Comparison of ENCODE assay signal across 21 mouse cellular contexts in genomic region chr6:67018365-67018764, GRCm38 (mm10). TPM values are rescaled to one million over a fixed set of nuclear protein-coding genes. Genes with fewer than 3 reads are reported as not detected.
A peak's percentile ranks its signal among the peaks of the same experiment; 100 is the strongest.
DNase-seq lines count a peak whose midpoint lies in the region; ATAC-seq and TF ChIP-seq lines count a peak whose summit lies in the region.
"Had no signal": no experiment of that assay in that cellular context is flagged by ENCODE, and none has a peak within 500 bp of the region (broad histone marks: within the 10 kb centered on the region; RNA-seq: fewer than 3 reads in every experiment).

No protein-coding gene starts in this region.

- peak overlapping the region; percentile 44; the same call in 1 of the 2 replicates for H3K27ac ChIP-seq in forebrain, embryonic 10.5 days
- no peak overlapping the region for H3K27ac ChIP-seq in forebrain, embryonic 11.5 days (ENCODE audit: low read depth, low read length)
- H3K27ac ChIP-seq in liver, embryonic 11.5 days (ENCODE audit: low read depth, low read length), result no peak overlapping the region

- H3K27me3 ChIP-seq in forebrain, embryonic 10.5 days (ENCODE audit: poor library complexity, severe bottlenecking), result no peaks in the 10 kb centered on the region
- H3K27me3 ChIP-seq in forebrain, embryonic 11.5 days (ENCODE audit: control insufficient read depth, insufficient read depth, low read length), result no peaks in the 10 kb centered on the region
- H3K27me3 ChIP-seq in myocyte (ENCODE audit: control insufficient read depth, insufficient read depth, insufficient read length), result no peaks in the 10 kb centered on the region
- H3K27me3 ChIP-seq in liver, embryonic 11.5 days (replicated peaks; ENCODE audit: control insufficient read depth, insufficient read depth, low read length), result no peaks in the 10 kb centered on the region
- H3K27me3 ChIP-seq: CH12.LX, Patski had no signal

- no peaks in the 10 kb centered on the region for H3K9me3 ChIP-seq in forebrain, embryonic 10.5 days
- H3K9me3 ChIP-seq in forebrain, embryonic 11.5 days (ENCODE audit: control insufficient read depth, low read length), result no peaks in the 10 kb centered on the region
- no peaks in the 10 kb centered on the region for H3K9me3 ChIP-seq in liver, embryonic 11.5 days (ENCODE audit: control insufficient read depth, low read length)
- H3K9me3 ChIP-seq: G1E had no signal

- no peaks in the 10 kb centered on the region for H3K79me2 ChIP-seq in myocyte (ENCODE audit: control insufficient read depth, insufficient read depth)

- intact Hi-C loops in heart, postnatal 14 days (cut with DNase I), result no loop called here

- no peak for DNase-seq in forebrain, embryonic 10.5 days (ENCODE audit: extremely low spot score, low spot score)
- DNase-seq in forebrain, embryonic 11.5 days (ENCODE audit: low spot score), result no peak
- DNase-seq in heart, adult 11 months, result peak; percentile 66
- DNase-seq in heart, postnatal 14 days, result no peak
- DNase-seq in liver, embryonic 11.5 days (ENCODE audit: low spot score), result no peak
- DNase-seq: adrenal gland, adult 2 months; adrenal gland, adult 8-10 months; adrenal gland, postnatal 10 days; adrenal gland, postnatal 14 days; adrenal gland, postnatal 25 days; adrenal gland, postnatal 36 days; B cell, adult 2 months; cerebellum, adult 11 months; cerebellum, adult 11-12 months; cerebellum, adult 18-20 months had no signal

- no peak overlapping the region for H3K9ac ChIP-seq in forebrain, embryonic 11.5 days (ENCODE audit: low read length)
- no peak overlapping the region for H3K9ac ChIP-seq in liver, embryonic 11.5 days (ENCODE audit: low read depth, low read length)

- 63% methylated on average over 4 of the region's 4 CpGs for WGBS in forebrain, embryonic 10.5 days
- WGBS in forebrain, embryonic 11.5 days, result 46% methylated on average over 4 of the region's 4 CpGs
- WGBS in liver, embryonic 11.5 days, result 78% methylated on average over 4 of the region's 4 CpGs

- peaks cover 8% of the 10 kb centered on the region; the same call in 1 of the 2 replicates for H3K4me1 ChIP-seq in forebrain, embryonic 10.5 days
- no peaks in the 10 kb centered on the region; the same call in 1 of the 2 replicates for H3K4me1 ChIP-seq in forebrain, embryonic 11.5 days (replicated peaks; ENCODE audit: control insufficient read depth, insufficient read depth, low read length)
- H3K4me1 ChIP-seq in liver, embryonic 11.5 days (replicated peaks; ENCODE audit: control insufficient read depth, insufficient read depth, low read length), result peaks cover 26% of the 10 kb centered on the region

- no peak for TF ChIP-seq POLR2A in myocyte (IDR thresholded peaks at IDR 0.05; ENCODE audit: insufficient read length, low read depth)

- H3K4me2 ChIP-seq in forebrain, embryonic 11.5 days (ENCODE audit: low read depth, low read length, severe bottlenecking), result no peak overlapping the region
- H3K4me2 ChIP-seq in myocyte (ENCODE audit: low read depth), result no peak overlapping the region
- no peak overlapping the region for H3K4me2 ChIP-seq in liver, embryonic 11.5 days

- H3ac ChIP-seq in myocyte (ENCODE audit: control insufficient read depth, insufficient read length), result no peak overlapping the region

- no peak overlapping the region for H3K4me3 ChIP-seq in forebrain, embryonic 10.5 days
- H3K4me3 ChIP-seq in forebrain, embryonic 11.5 days (ENCODE audit: low read depth, low read length), result no peak overlapping the region
- H3K4me3 ChIP-seq in myocyte, result no peak overlapping the region
- H3K4me3 ChIP-seq in liver, embryonic 11.5 days (ENCODE audit: low read depth, low read length), result no peak overlapping the region

- ATAC-seq in forebrain, embryonic 11.5 days (replicated peaks; ENCODE audit: low FRiP score), result no peak
- ATAC-seq in liver, embryonic 11.5 days (replicated peaks; ENCODE audit: low FRiP score), result no peak
- ATAC-seq: activated CD4-positive, CD25-positive, alpha-beta regulatory T cell, adult 4 months; CD4-positive, CD25-positive, alpha-beta regulatory T cell, adult 4 months; Patski had no signal

- no peaks in the 10 kb centered on the region for H3K36me3 ChIP-seq in forebrain, embryonic 10.5 days (replicated peaks)
- no peaks in the 10 kb centered on the region for H3K36me3 ChIP-seq in forebrain, embryonic 11.5 days (ENCODE audit: control insufficient read depth, insufficient read depth, low read length)
- no peaks in the 10 kb centered on the region for H3K36me3 ChIP-seq in myocyte (ENCODE audit: control insufficient read depth, insufficient read depth)
- no peaks in the 10 kb centered on the region for H3K36me3 ChIP-seq in liver, embryonic 11.5 days (ENCODE audit: control insufficient read depth, insufficient read depth, low read length)
- H3K36me3 ChIP-seq: G1E had no signal

TF ChIP-seq in myocyte, 11 proteins besides CTCF, POLR2A, EP300 and RAD21:
- TF ChIP-seq POLR2AphosphoS2 (IDR thresholded peaks at IDR 0.05; ENCODE audit: insufficient read length, low read depth), result no peak
- TF ChIP-seq MYOG (IDR thresholded peaks at IDR 0.05; ENCODE audit: control insufficient read depth in 1 of 3, insufficient read depth in 1 of 3, insufficient read length in 2 of 3, low read depth in 2 of 3), result peak in 2 of 3 experiments; percentile 31 to 88
- peak in 1 of 3 experiments; percentile 76 for TF ChIP-seq MYOD1 (IDR thresholded peaks at IDR 0.05; ENCODE audit: control insufficient read depth in 1 of 3, insufficient read length in 2 of 3, low read depth in 2 of 3)

RNA-seq across cellular contexts. Expression of gene Gadd45a, which starts 18.9 kb away (rescaled TPM):
- polyA plus RNA-seq in forebrain, embryonic 10.5 days (2016; fragmentation: Nextera tagmentation; extraction: Ambion mirVana), result 21.6 and 22.9 TPM in 2 replicates
- polyA plus RNA-seq in forebrain, embryonic 11.5 days (2014; fragmentation: Nextera tagmentation; extraction: Ambion mirVana), result 19.7 and 23.2 TPM in 2 replicates
- total RNA-seq in heart, postnatal 14 days (2021), result 10 to 100 TPM; 19.6 to 22.3 TPM
- 381 TPM for polyA plus RNA-seq in myocyte (2012; fragmentation: generic; extraction: Trizol)
- polyA plus RNA-seq in liver, embryonic 11.5 days (2014; fragmentation: Nextera tagmentation; extraction: Ambion mirVana), result 27.9 and 31.1 TPM in 2 replicates

Comparison
In these comparisons a context has a peak if more than half of its experiments do, and no peak if none do; other contexts are left out.
1. RNA of gene Gadd45a, which starts 18.9 kb away (polyA plus RNA-seq): 381 TPM in myocyte (single experiment); 27.9 to 31.1 TPM in liver, embryonic 11.5 days, 19.7 to 23.2 TPM in forebrain, embryonic 11.5 days and 21.6 to 22.9 TPM in forebrain, embryonic 10.5 days; every median in the first group is over 10 times any median in the second.